Mouse (Mus musculus) telencephalon, adult 2 months (tissue): ENCODE measurements around the gene Ppara.

Source experiments
- DNase-seq: peaks from one replicate; pipeline ENCODE4 v3.0.0-alpha.2; 2011; ENCODE audit warnings: low read depth, low spot score

Ppara gene

GRCm38 (mm10) chr15:85734571-85735033 is at the start of gene Ppara:
Gene Ppara, plus strand, starts transcription at chr15:85734983.
- no peak for DNase-seq

DNA sequence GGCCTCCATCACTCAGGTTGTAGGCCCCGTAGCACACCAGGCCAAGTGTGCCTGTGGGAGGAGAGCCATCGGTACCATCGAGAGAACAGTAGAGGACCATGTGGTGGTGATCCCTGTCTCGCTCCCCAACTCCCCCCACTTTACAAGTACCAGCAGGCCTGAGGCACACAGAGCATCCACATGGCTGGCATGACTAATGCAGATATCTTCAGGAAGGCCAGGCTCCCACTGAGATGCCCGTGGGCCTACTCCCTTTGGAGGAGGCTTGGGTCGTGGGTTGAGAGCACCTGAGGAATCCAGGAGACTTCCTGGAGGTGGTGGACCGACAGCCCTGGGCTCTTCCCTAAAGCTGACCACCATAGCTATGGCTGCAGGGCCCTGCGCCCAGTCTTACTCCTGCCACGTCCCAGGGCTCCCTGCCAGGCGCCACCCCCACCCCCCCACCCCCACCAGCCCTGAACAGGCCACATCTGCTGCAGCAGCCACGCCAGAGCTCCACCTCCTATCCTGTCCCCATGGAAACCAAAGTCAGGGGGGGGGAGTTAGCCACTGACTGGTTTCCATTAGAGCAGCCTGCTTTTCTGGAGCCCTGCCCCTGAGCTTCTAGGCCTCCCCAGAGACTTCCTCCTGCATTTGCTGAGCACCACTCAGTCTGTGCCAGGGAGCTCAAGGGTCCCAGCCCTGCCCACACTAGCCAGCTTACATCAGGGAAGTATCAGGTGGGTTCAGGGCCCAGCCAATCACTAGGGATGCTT is 48.0 kb upstream of the Ppara start:
- peak; percentile 81 for DNase-seq

DNA sequence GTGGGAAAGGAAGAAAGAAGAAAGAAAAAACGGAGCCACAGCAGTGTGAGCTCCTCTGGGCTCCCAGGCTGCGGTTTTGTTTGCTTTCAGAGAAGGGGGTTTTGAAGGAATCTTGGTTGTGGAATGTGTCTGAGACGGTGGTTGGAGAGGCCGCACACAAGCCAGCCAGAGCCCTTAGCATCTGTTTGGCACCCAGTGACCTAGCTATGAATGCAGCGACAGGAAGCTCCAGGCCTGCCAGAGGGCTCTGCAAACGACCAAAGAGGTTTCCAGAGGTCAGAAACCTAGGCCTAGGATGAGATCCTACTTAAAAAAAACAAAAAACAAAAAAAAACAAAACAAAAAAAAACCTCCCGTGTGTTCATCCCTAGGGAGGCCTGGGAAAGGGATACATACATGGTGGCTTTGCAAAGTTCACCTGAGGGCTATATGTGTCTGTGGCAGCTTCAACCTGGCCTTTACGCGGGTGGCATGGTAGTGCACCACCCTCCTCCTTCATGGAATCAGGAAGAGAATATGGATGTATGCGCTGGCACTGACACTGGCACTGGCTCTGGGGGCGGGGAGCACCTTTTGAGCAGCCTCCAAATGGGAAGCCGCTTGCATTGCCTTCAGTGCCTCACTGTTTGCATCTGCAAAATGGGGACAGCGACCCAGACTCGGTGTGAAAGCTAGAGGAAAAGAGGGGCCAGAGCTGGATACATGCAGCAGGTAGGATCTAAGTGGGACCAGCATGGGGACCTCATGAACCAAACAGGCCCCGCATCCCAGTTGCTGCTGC is 47.0 kb upstream of the Ppara start:
- DNase-seq = no peak

- no peak for DNase-seq
These were observed 46.0 kb upstream of the Ppara start for GRCm38 (mm10) chr15:85688734-85689133.

GRCm38 (mm10) chr15:85689523-85689922 is 45.3 kb upstream of the Ppara start:
- no peak for DNase-seq

DNA sequence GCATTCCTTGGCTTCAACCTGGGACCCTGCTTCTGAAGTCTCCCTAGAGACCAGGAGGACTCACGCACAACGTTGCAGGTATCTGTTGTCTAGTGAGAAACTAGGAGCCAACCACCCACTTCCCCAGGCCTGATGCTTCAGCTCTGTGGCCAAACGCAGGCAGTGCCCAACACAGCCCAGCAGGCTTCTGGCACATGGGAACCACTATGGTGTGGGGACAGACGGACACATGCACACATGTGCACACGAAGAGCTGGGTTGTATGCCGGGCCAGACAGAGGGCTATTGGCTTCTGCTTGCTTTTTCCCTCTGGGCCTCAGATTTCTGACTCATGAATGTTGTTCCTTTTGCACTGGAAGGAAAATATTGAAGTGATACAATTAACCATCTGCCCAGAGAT is 44.7 kb upstream of the Ppara start:
- DNase-seq = no peak

- DNase-seq = no peak
These were observed 43.9 kb upstream of the Ppara start for GRCm38 (mm10) chr15:85690875-85691274.

GRCm38 (mm10) chr15:85693115-85693514 is 41.7 kb upstream of the Ppara start:
- DNase-seq = no peak

- DNase-seq = no peak
These were observed 41.0 kb upstream of the Ppara start for GRCm38 (mm10) chr15:85693819-85694218.

- DNase-seq = no peak
These were observed 40.4 kb upstream of the Ppara start for GRCm38 (mm10) chr15:85694379-85694778.

- DNase-seq = no peak
These were observed 39.5 kb upstream of the Ppara start for GRCm38 (mm10) chr15:85695304-85695703.

DNA sequence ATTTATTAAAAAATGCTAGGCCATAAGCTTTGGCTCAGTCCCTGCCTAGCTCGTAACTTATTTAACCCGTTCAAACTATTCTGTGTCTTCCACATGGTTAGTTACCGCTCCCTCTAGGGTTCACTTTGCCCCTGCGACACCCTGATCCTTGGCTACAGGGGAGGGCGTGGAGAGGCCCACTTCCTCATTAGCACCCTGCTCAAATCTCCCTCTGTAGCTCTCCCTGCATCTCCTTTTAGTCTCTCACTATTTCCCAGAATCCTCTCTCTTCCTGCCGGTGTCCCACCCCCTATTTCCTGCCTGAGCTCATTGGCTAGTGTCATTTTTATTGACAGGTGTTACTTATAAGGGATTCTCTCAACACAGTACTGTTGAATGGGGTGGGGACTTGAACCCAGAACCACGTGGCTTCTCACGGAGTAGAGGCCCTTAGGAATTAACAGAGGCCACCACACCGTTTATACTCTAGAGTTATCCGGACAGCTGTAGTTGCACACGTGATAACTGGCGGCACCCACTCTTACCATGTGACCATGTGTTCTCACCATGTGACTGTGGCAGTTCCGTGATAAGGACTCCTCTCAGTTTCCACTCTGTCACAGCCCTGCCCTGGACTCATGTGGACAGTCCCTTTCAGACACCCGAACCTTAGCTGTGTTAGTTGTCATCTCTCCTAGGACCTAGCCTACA is 36.3 kb upstream of the Ppara start:
- no peak for DNase-seq

- DNase-seq = no peak
These were observed 35.3 kb upstream of the Ppara start for GRCm38 (mm10) chr15:85699452-85699851.

GRCm38 (mm10) chr15:85699862-85700501 is 34.8 kb upstream of the Ppara start:
- DNase-seq = no peak

DNA sequence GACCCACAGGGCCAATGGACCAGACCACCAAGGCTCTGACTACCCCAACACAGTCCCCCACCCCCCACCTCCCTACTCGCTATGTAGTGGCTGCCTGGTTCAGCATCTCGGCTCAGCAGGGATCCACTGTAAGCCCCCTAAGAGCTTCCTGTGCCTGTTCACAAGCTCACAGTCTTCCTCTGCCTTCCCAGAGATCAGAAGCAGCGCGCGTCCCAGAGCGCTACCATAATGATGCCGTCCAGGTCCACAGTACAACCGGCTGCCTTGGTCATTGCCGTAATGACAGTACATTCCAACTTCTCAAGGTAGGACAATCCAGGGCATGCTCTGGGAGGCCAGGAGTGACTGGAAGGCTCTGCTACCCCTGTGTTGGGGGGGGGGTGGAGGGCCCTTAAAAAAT is 34.1 kb upstream of the Ppara start:
- no peak for DNase-seq

DNA sequence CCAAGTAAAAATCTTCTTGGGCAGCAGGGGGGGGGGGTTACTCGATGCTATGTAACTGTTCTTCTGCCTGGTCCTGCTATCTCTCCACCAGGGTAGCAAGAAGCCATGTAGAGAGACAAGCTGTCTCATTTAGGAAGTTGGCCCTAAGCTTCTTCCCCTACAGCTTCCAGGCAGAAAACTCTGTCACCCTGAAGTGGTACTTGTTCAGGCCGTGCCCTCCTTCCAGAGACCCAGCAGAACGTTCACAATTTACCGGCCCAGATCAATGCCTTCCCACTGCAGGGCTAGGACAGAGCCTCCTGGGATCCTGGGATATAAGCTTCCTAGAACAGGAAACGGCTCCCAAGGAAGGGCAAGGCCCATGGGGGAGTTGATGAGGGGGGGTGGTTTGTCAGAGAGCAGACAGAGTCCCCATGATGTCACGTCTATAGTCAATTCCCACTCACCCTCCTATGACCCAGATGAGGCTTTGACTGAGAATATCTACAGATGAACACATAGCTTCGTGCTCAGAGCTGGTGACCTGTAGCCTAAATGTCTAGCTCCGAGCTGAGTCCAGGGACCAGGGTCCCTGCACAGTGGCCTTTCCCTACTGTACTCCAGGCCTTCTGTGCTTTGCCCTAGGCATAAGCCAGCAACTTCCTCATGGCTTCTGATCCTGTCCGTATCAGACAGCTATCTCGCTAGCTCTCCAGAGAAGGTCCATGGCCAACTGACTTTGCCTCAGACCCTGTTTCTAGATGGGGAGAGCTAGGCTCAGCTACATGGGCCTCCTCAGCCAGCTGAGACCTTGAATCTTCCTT is 33.5 kb upstream of the Ppara start:
- DNase-seq = no peak

- DNase-seq = no peak
These were observed 32.3 kb upstream of the Ppara start for GRCm38 (mm10) chr15:85702411-85702951.

- no peak for DNase-seq
These were observed 31.6 kb upstream of the Ppara start for GRCm38 (mm10) chr15:85703194-85703641.

- DNase-seq = no peak
These were observed 30.9 kb upstream of the Ppara start for GRCm38 (mm10) chr15:85703858-85704257.

- DNase-seq = no peak
These were observed 30.3 kb upstream of the Ppara start for GRCm38 (mm10) chr15:85704341-85705012.
